Mouse (Mus musculus): ENCODE data around the gene Gm37240. TPM values are rescaled to one million over a fixed set of nuclear protein-coding genes. Genes with fewer than 3 reads are reported as not detected.

Gene Gm37240
- polyA plus RNA-seq, 1 experiment from 2014 or later, result 0.11 TPM

DNA sequence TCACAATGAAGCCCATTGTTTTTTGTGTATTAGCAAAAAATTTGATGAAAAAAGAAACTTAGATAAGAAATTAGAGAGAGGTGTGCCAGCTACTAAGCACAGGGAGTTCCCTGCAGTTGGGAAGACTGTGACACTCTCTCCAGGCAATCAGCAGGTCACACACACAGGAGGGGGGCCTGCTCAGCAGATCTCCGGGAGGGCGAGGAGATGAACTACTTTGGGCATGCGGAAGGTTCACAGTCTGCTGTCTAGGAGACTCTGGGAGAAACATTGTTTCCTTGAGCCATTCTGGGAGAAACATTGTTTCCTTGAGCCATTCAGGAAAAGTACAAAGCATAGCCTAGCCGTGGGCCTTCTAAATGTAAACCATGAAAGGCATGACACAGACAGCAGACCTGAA lies 1244.4 kb downstream of the Gm37240 start:
- ATAC-seq (ENCODE audit: low FRiP score, low TSS enrichment), result no peak
- no peak overlapping the region for H3K9ac ChIP-seq (replicated peaks; ENCODE audit: low read length)
- H3K4me1 ChIP-seq (ENCODE audit: control insufficient read depth, insufficient read depth, low read length), result no peaks in the 10 kb centered on the region
- H3K36me3 ChIP-seq (ENCODE audit: control insufficient read depth, insufficient read depth, low read length), result no peaks in the 10 kb centered on the region
- 45% methylated on average over 4 of the region's 4 CpGs for WGBS
- no peak for DNase-seq
- H3K27me3 ChIP-seq (ENCODE audit: control insufficient read depth, insufficient read depth, low read length), result no peaks in the 10 kb centered on the region
- H3K27ac ChIP-seq (replicated peaks; ENCODE audit: low read depth, low read length), result no peak overlapping the region
- no peak overlapping the region for H3K4me3 ChIP-seq (replicated peaks; ENCODE audit: low read depth, low read length)
- no peaks in the 10 kb centered on the region for H3K9me3 ChIP-seq (ENCODE audit: control insufficient read depth, low read length)
- H3K4me2 ChIP-seq (ENCODE audit: low read length), result no peak overlapping the region

DNA sequence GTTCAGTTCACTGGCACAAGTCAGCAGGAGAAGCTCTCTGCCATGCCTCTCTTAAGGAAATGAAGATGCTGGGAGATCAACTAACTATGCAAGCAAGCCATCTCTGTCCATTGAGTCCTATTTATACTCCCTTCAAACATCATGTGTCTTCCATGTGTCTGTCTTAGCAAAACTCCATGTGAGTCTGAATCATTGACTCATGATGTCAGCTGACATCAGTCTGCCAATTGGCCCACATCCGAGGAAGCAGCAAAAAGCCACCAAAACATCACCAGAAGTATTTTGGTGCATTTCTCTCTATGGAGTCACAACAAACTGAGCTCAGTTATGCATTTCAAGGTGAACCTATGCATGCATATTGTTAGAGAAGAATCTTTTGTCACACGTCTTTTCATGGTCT lies 1245.9 kb downstream of the Gm37240 start:
- Histone ChIP-seq H3K36me3 (ENCODE audit: control insufficient read depth, insufficient read depth, low read length) (no peaks in the 10 kb centered on the region), H3K9me3 (ENCODE audit: control insufficient read depth, low read length) (no peaks in the 10 kb centered on the region), H3K4me1 (ENCODE audit: control insufficient read depth, insufficient read depth, low read length) (no peaks in the 10 kb centered on the region), H3K27ac (replicated peaks; ENCODE audit: low read depth, low read length) (no peak overlapping the region), H3K4me3 (replicated peaks; ENCODE audit: low read depth, low read length) (no peak overlapping the region), H3K9ac (replicated peaks; ENCODE audit: low read length) (no peak overlapping the region), H3K27me3 (ENCODE audit: control insufficient read depth, insufficient read depth, low read length) (no peaks in the 10 kb centered on the region), H3K4me2 (ENCODE audit: low read length) (no peak overlapping the region)
- DNase-seq, result no peak
- no peak for ATAC-seq (ENCODE audit: low FRiP score, low TSS enrichment)
- 90% methylated on average over 2 of the region's 2 CpGs for WGBS

GRCm38 (mm10) chr3:84640536-84640935 lies 1246.8 kb downstream of the Gm37240 start:
- DNase-seq, result no peak
- Histone ChIP-seq H3K27me3 (ENCODE audit: control insufficient read depth, insufficient read depth, low read length) (no peaks in the 10 kb centered on the region), H3K4me3 (replicated peaks; ENCODE audit: low read depth, low read length) (no peak overlapping the region), H3K4me2 (ENCODE audit: low read length) (no peak overlapping the region), H3K9ac (replicated peaks; ENCODE audit: low read length) (no peak overlapping the region), H3K36me3 (ENCODE audit: control insufficient read depth, insufficient read depth, low read length) (no peaks in the 10 kb centered on the region), H3K4me1 (ENCODE audit: control insufficient read depth, insufficient read depth, low read length) (no peaks in the 10 kb centered on the region), H3K9me3 (ENCODE audit: control insufficient read depth, low read length) (no peaks in the 10 kb centered on the region), H3K27ac (replicated peaks; ENCODE audit: low read depth, low read length) (no peak overlapping the region)
- no peak for ATAC-seq (ENCODE audit: low FRiP score, low TSS enrichment)
- WGBS, result 47% methylated on average over 6 of the region's 6 CpGs

DNA sequence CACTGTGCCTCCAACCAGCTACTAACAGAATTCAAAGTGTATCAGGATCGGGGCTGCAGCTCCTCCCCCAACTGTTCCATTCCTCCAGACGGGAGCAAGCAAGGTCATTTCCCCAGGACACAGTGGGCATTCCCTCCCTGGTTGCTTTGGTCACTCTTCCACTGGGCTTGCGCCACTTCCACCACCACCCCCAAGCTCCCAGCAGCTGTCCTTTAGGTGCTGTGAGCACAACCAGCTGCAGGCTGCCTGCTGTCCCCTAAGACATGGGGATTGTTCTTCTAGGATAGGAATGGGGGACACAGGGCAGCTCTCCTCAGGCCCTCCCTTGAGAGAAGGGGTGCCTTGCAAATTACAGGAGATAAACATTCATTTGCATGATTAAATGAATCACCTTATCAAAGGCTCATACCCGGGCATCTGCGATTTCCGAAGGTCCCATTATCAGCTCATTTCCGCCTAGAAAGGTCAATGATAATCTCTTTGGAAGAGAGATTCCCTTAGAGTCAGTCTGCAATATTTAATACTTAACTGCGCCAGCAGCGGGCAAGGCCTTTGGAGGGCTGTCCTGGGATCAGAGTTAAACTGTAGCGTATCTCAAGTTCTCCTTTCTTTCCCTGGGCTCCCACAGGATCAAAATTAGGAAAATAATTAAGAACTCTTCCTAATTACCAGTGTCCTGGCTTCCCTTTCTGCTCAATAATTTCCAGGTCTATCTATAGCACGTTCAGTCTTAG lies 1247.4 kb downstream of the Gm37240 start:
- Histone ChIP-seq H3K27me3 (ENCODE audit: control insufficient read depth, insufficient read depth, low read length) (no peaks in the 10 kb centered on the region), H3K27ac (replicated peaks; ENCODE audit: low read depth, low read length) (no peak overlapping the region), H3K9me3 (ENCODE audit: control insufficient read depth, low read length) (no peaks in the 10 kb centered on the region), H3K4me1 (ENCODE audit: control insufficient read depth, insufficient read depth, low read length) (no peaks in the 10 kb centered on the region), H3K4me2 (ENCODE audit: low read length) (no peak overlapping the region), H3K36me3 (ENCODE audit: control insufficient read depth, insufficient read depth, low read length) (no peaks in the 10 kb centered on the region), H3K4me3 (replicated peaks; ENCODE audit: low read depth, low read length) (no peak overlapping the region), H3K9ac (replicated peaks; ENCODE audit: low read length) (no peak overlapping the region)
- DNase-seq, result no peak
- 47% methylated on average over 11 of the region's 11 CpGs for WGBS
- ATAC-seq (ENCODE audit: low FRiP score, low TSS enrichment), result no peak

GRCm38 (mm10) chr3:84638858-84639257 lies 1248.5 kb downstream of the Gm37240 start:
- ATAC-seq (ENCODE audit: low FRiP score, low TSS enrichment), result no peak
- Histone ChIP-seq H3K4me3 (replicated peaks; ENCODE audit: low read depth, low read length) (no peak overlapping the region), H3K27ac (replicated peaks; ENCODE audit: low read depth, low read length) (no peak overlapping the region), H3K9me3 (ENCODE audit: control insufficient read depth, low read length) (no peaks in the 10 kb centered on the region), H3K36me3 (ENCODE audit: control insufficient read depth, insufficient read depth, low read length) (no peaks in the 10 kb centered on the region), H3K4me2 (ENCODE audit: low read length) (no peak overlapping the region), H3K9ac (replicated peaks; ENCODE audit: low read length) (no peak overlapping the region), H3K27me3 (ENCODE audit: control insufficient read depth, insufficient read depth, low read length) (no peaks in the 10 kb centered on the region), H3K4me1 (ENCODE audit: control insufficient read depth, insufficient read depth, low read length) (no peaks in the 10 kb centered on the region)
- DNase-seq, result no peak
- 82% methylated on average over 4 of the region's 4 CpGs for WGBS

- H3K4me3 ChIP-seq (replicated peaks; ENCODE audit: low read depth, low read length), result no peak overlapping the region
- 78% methylated on average over 12 of the region's 12 CpGs for WGBS
- H3K4me2 ChIP-seq (ENCODE audit: low read length), result no peak overlapping the region
- H3K9me3 ChIP-seq (ENCODE audit: control insufficient read depth, low read length), result no peaks in the 10 kb centered on the region
- no peak overlapping the region for H3K27ac ChIP-seq (replicated peaks; ENCODE audit: low read depth, low read length)
- no peak for DNase-seq
- H3K36me3 ChIP-seq (ENCODE audit: control insufficient read depth, insufficient read depth, low read length), result no peaks in the 10 kb centered on the region
- H3K27me3 ChIP-seq (ENCODE audit: control insufficient read depth, insufficient read depth, low read length), result no peaks in the 10 kb centered on the region
- no peak overlapping the region for H3K9ac ChIP-seq (replicated peaks; ENCODE audit: low read length)
- no peaks in the 10 kb centered on the region for H3K4me1 ChIP-seq (ENCODE audit: control insufficient read depth, insufficient read depth, low read length)
- no peak for ATAC-seq (ENCODE audit: low FRiP score, low TSS enrichment)
These were observed 1249.3 kb downstream of the Gm37240 start for GRCm38 (mm10) chr3:84637890-84638578.

DNA sequence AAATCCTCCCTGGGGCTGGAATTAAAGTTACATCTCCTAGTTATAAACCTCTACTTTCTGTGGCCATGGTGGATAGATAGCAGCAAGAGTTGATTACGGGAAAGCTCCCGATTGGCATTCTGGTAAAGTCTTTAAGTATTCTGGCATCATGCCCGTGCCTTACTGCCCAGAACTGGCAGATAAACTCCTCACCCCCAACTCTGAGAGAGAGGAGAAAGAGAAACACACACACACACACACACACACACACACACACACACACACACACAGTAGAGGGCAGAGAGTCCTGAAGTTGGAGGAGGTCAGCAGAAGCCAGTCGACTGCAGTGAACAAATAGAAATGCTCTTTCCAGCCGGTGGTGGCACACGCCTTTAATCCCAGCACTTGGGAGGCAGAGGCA lies 1250.2 kb downstream of the Gm37240 start:
- Histone ChIP-seq H3K9me3 (ENCODE audit: control insufficient read depth, low read length) (no peaks in the 10 kb centered on the region), H3K9ac (replicated peaks; ENCODE audit: low read length) (no peak overlapping the region), H3K4me1 (ENCODE audit: control insufficient read depth, insufficient read depth, low read length) (no peaks in the 10 kb centered on the region), H3K4me2 (ENCODE audit: low read length) (no peak overlapping the region), H3K4me3 (replicated peaks; ENCODE audit: low read depth, low read length) (no peak overlapping the region), H3K36me3 (ENCODE audit: control insufficient read depth, insufficient read depth, low read length) (no peaks in the 10 kb centered on the region), H3K27me3 (ENCODE audit: control insufficient read depth, insufficient read depth, low read length) (no peaks in the 10 kb centered on the region), H3K27ac (replicated peaks; ENCODE audit: low read depth, low read length) (no peak overlapping the region)
- 89% methylated on average over 6 of the region's 6 CpGs for WGBS
- DNase-seq, result no peak
- ATAC-seq (ENCODE audit: low FRiP score, low TSS enrichment), result no peak

DNA sequence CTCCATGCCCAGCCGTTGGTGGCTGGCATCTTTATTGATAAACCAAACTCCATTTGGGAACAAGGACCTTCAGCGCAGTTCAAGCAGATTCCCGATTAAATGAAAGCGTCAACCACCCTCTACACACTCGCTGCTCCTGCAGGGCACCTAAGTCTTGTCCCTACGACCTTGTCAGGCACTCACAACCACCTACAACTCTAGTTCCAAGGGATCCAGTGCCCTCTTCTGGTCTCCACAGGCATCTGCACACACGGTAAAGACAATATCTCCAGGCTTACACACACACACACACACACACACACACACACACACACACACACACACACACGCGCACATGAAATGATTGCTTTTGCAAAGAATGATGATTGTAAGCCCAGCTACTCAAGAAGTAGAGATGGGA lies 1255.7 kb downstream of the Gm37240 start:
- no peaks in the 10 kb centered on the region for H3K4me1 ChIP-seq (ENCODE audit: control insufficient read depth, insufficient read depth, low read length)
- no peak overlapping the region for H3K27ac ChIP-seq (replicated peaks; ENCODE audit: low read depth, low read length)
- WGBS, result 95% methylated on average over 9 of the region's 9 CpGs
- ATAC-seq (ENCODE audit: low FRiP score, low TSS enrichment), result no peak
- H3K27me3 ChIP-seq (ENCODE audit: control insufficient read depth, insufficient read depth, low read length), result no peaks in the 10 kb centered on the region
- no peak overlapping the region for H3K4me3 ChIP-seq (replicated peaks; ENCODE audit: low read depth, low read length)
- no peak overlapping the region for H3K4me2 ChIP-seq (ENCODE audit: low read length)
- no peak overlapping the region for H3K9ac ChIP-seq (replicated peaks; ENCODE audit: low read length)
- no peaks in the 10 kb centered on the region for H3K9me3 ChIP-seq (ENCODE audit: control insufficient read depth, low read length)
- no peaks in the 10 kb centered on the region for H3K36me3 ChIP-seq (ENCODE audit: control insufficient read depth, insufficient read depth, low read length)
- no peak for DNase-seq

DNA sequence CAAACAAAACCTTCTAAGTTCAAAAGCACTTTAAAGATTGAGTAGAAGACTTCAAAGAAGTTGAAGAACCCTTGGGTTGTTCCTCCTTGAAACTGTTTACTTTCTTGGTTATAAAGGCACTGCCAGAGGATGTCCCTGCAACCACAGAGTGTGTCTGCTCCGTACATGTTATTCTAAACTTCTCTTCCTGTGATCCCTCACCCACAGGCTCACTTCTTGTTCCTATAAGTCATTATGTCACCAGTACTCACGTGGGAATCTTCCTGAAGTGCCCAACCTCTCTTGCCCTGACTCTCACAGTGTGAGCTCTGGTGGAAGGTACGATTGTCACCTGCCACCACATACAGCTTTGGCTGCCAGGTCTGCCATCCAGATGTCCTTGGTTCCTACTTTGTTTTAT lies 1265.3 kb downstream of the Gm37240 start:
- no peaks in the 10 kb centered on the region for H3K27me3 ChIP-seq (ENCODE audit: control insufficient read depth, insufficient read depth, low read length)
- 71% methylated on average over 3 of the region's 3 CpGs for WGBS
- no peak for ATAC-seq (ENCODE audit: low FRiP score, low TSS enrichment)

More for the DNA sequence above, 1265.3 kb downstream of the Gm37240 start:
- Histone ChIP-seq H3K9me3 (ENCODE audit: control insufficient read depth, low read length) (no peaks in the 10 kb centered on the region), H3K27ac (replicated peaks; ENCODE audit: low read depth, low read length) (no peak overlapping the region), H3K4me3 (replicated peaks; ENCODE audit: low read depth, low read length) (no peak overlapping the region), H3K9ac (replicated peaks; ENCODE audit: low read length) (no peak overlapping the region), H3K4me2 (ENCODE audit: low read length) (no peak overlapping the region), H3K36me3 (ENCODE audit: control insufficient read depth, insufficient read depth, low read length) (no peaks in the 10 kb centered on the region), H3K4me1 (ENCODE audit: control insufficient read depth, insufficient read depth, low read length) (no peaks in the 10 kb centered on the region)
- DNase-seq, result no peak

All from midbrain, embryonic 14.5 days (tissue).